Mouse (Mus musculus) heart, postnatal 0 days (tissue): Measurements from ENCODE around the gene Casp7.

ENCODE experiments used
- CTCF ChIP-seq: IDR thresholded peaks from 2 replicates; pipeline ENCODE4 v1.5.1; 2016; ENCODE audit warnings: antibody characterized with exemption, control low read depth, low read depth
- EP300 ChIP-seq: IDR thresholded peaks from 2 replicates; pipeline ENCODE4 v1.6.1; 2016; ENCODE audit warnings: antibody characterized with exemption, low read depth

GRCm38 (mm10) chr19:56386095-56386494, 10.8 kb upstream of the Casp7 start:
- no peak for TF ChIP-seq CTCF
- no peak for TF ChIP-seq EP300
